10 mouse cellular contexts compared by ENCODE assay signal in the genomic region with DNA sequence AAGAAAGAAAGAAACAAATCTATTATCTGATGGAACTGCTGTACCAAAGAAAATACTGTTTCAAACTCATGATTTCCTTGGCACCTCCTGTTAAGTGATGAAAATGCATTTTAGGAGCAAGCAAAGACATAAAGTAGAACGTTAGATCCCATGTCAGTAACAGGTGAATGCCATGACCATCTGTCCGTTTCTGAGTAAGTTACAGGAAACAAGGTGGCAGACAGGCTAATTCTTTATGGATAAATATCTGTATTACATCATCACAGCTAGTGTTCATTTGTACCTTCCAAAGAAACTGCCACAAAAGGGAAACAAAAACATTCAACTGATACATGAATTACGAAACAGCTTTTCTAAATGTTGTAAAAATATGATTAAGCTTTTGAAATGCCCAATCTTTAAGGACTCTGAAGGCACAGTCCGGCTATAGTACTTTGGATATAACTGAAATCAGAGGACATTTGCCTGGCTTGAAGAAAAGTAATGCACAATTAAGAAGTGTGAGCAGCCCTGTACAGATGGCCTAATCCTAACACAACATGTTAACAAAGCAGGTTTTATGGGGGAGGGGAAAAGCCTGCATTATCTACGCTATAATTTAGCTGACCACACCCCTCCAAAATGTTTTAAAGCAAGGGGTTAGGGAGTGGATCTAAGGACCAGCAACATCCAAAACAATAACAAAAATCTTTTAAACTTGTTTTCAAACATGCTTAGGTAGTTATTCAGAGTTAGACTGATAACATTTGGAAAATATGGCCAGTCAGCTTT. TPM values are rescaled to one million over a fixed set of nuclear protein-coding genes. Genes with fewer than 3 reads are reported as not detected.
A peak's percentile ranks its signal among the peaks of the same experiment; 100 is the strongest.
DNase-seq lines count a peak whose midpoint lies in the region; ATAC-seq and TF ChIP-seq lines count a peak whose summit lies in the region.
"Had no signal": no experiment of that assay in that cellular context is flagged by ENCODE, and none has a peak within 500 bp of the region (broad histone marks: within the 10 kb centered on the region; RNA-seq: fewer than 3 reads in every experiment).

No protein-coding gene starts in this region.

- no peak for ATAC-seq in forebrain, embryonic 13.5 days
- ATAC-seq in liver, postnatal 0 days, result no peak
- ATAC-seq: activated CD4-positive, CD25-positive, alpha-beta regulatory T cell, adult 4 months had no signal

- peak overlapping the region; percentile 45 for H3K4me2 ChIP-seq in forebrain, embryonic 13.5 days
- 0 out of 2 replicates have a peak overlapping the region, but pooled peaks have one; percentile 22 for H3K4me2 ChIP-seq in liver, postnatal 0 days (ENCODE audit: low read depth, low read length)

- 0 out of 2 replicates have a peak overlapping the region, but pooled peaks have one; percentile 12 for H3K9ac ChIP-seq in forebrain, embryonic 13.5 days
- no peak overlapping the region for H3K9ac ChIP-seq in liver, postnatal 0 days (replicated peaks)
- H3K9ac ChIP-seq: stomach, embryonic 15.5 days had no signal

- H3K4me1 ChIP-seq in E14TG2a.4 (replicated peaks; ENCODE audit: low read depth, low read length), result peaks cover 66% of the 10 kb centered on the region
- H3K4me1 ChIP-seq in forebrain, embryonic 13.5 days, result peaks cover 32% of the 10 kb centered on the region
- peaks cover 17% of the 10 kb centered on the region for H3K4me1 ChIP-seq in liver, postnatal 0 days (ENCODE audit: insufficient read depth)
- H3K4me1 ChIP-seq: stomach, embryonic 15.5 days had no signal

- H3K27me3 ChIP-seq in E14TG2a.4 (ENCODE audit: insufficient read depth, low read length), result no peaks in the 10 kb centered on the region
- H3K27me3 ChIP-seq in forebrain, embryonic 13.5 days, result no peaks in the 10 kb centered on the region
- H3K27me3 ChIP-seq in liver, postnatal 0 days (ENCODE audit: insufficient read depth, low read length), result no peaks in the 10 kb centered on the region
- H3K27me3 ChIP-seq: stomach, embryonic 15.5 days had no signal

- H3K9me3 ChIP-seq in E14TG2a.4 (ENCODE audit: low read length), result no peaks in the 10 kb centered on the region
- no peaks in the 10 kb centered on the region for H3K9me3 ChIP-seq in forebrain, embryonic 13.5 days (replicated peaks)
- no peaks in the 10 kb centered on the region for H3K9me3 ChIP-seq in liver, postnatal 0 days (ENCODE audit: low read length)
- H3K9me3 ChIP-seq: stomach, embryonic 15.5 days had no signal

- no peak for TF ChIP-seq EP300 in liver, postnatal 0 days (IDR thresholded peaks at IDR 0.05; ENCODE audit: low read depth)

- peaks cover 14% of the 10 kb centered on the region for H3K36me3 ChIP-seq in E14TG2a.4 (ENCODE audit: insufficient read depth, low read length)
- H3K36me3 ChIP-seq in forebrain, embryonic 13.5 days (ENCODE audit: poor library complexity, severe bottlenecking), result no peaks in the 10 kb centered on the region
- H3K36me3 ChIP-seq in liver, postnatal 0 days (replicated peaks; ENCODE audit: insufficient read depth, low read length), result no peaks in the 10 kb centered on the region
- H3K36me3 ChIP-seq: stomach, embryonic 15.5 days had no signal

- DNase-seq in cerebellum, adult 9-10 months, result peak; percentile 27
- DNase-seq in cerebellum, adult 9-11 months, result no peak
- no peak for DNase-seq in liver, postnatal 0 days
- no peak for DNase-seq in thymus, postnatal 4 days
- DNase-seq in spleen, adult 12 weeks (ENCODE audit: low spot score), result no peak
- no peak for DNase-seq in lung, postnatal 4 days

- WGBS in forebrain, embryonic 13.5 days, result 28% methylated on average over 5 of the region's 5 CpGs
- 48% methylated on average over 5 of the region's 5 CpGs for WGBS in liver, postnatal 0 days (ENCODE audit: insufficient replicate concordance)

- peak overlapping the region; percentile 55 for H3K27ac ChIP-seq in forebrain, embryonic 13.5 days
- H3K27ac ChIP-seq in liver, postnatal 0 days (ENCODE audit: low read depth), result peak overlapping the region; percentile 64
- H3K27ac ChIP-seq: stomach, embryonic 15.5 days had no signal

- no peak for TF ChIP-seq CTCF in E14TG2a.4 (conservative IDR thresholded peaks at IDR 0.05; ENCODE audit: low read length)
- TF ChIP-seq CTCF in liver, postnatal 0 days (IDR thresholded peaks at IDR 0.05; ENCODE audit: low read depth), result no peak

- H3K4me3 ChIP-seq in E14TG2a.4 (replicated peaks; ENCODE audit: low read length), result peak overlapping the region; percentile 94
- H3K4me3 ChIP-seq in forebrain, embryonic 13.5 days, result peak overlapping the region; percentile 96
- H3K4me3 ChIP-seq in liver, postnatal 0 days (ENCODE audit: low read depth, low read length), result no peak overlapping the region

RNA-seq across cellular contexts. Expression of a gene that starts 2.2 kb away (rescaled TPM):
- polyA plus RNA-seq in forebrain, embryonic 13.5 days (2015; fragmentation: Nextera tagmentation; extraction: Ambion mirVana), result 12.6 and 12.7 TPM in 2 replicates
- 1.2 TPM in 2 replicates for polyA plus RNA-seq in liver, postnatal 0 days (2015; fragmentation: Nextera tagmentation; extraction: Ambion mirVana)

RNA-seq across cellular contexts. Expression of a gene that starts 35.3 kb away (rescaled TPM):
- 0.45 and 0.52 TPM in 2 replicates for polyA plus RNA-seq in forebrain, embryonic 13.5 days (2015; fragmentation: Nextera tagmentation; extraction: Ambion mirVana)
- polyA plus RNA-seq in liver, postnatal 0 days (2015; fragmentation: Nextera tagmentation; extraction: Ambion mirVana), result 0.52 and 0.67 TPM in 2 replicates

RNA-seq across cellular contexts. Expression of a gene that starts 53.2 kb away (rescaled TPM):
- polyA plus RNA-seq in forebrain, embryonic 13.5 days (2015; fragmentation: Nextera tagmentation; extraction: Ambion mirVana), result 9.3 and 10.0 TPM in 2 replicates
- 7.2 and 7.9 TPM in 2 replicates for polyA plus RNA-seq in liver, postnatal 0 days (2015; fragmentation: Nextera tagmentation; extraction: Ambion mirVana)
